Mouse (Mus musculus): ENCODE results near the gene Lpar3.
"Not testable (repeated sequence)": the region's sequence is repeated elsewhere in the genome, so short reads cannot be mapped to it uniquely, and the experiment has no call there.

The Lpar3 gene

DNA sequence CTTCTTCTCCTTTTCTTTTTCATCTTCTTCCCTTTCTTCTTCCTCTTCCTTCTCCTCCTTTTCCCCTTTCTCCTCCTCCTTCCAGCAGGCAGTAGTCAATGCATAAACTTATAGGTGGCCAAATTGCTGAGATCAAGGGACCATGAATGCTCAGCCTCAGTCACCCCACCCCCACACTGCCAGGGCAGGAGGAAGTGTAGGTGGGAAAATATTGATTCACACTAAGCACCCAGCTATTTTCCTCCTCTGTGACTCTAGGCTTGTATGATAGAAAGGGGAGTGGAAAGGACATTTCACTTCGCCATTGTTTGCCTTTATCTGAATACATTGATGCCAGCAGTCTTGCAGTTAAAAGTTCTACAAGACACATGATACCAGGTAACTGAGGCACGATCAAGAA is 13.3 kb upstream of the Lpar3 start:
- in situ Hi-C loops (cut with MboI, MseI), result no loop called here

DNA sequence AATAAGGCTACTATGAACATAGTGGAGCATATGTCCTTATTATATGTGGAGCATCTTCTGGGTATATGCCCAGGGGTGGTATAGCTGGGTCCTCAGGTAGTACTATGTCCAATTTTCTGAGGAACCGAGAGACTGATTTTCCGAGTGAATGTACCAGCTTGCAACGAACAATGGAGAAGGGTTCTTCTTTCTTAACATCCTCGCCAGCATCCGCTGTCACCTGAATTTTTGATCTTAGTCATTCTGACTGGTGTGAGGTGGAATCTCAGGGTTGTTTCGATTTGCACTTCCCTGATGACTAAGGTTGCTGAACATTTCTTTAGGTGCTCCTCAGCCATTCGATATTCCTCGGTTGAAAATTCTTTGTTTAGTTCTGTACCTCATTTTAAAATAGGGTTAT is 11.0 kb upstream of the Lpar3 start:
- in situ Hi-C loops (cut with MboI, MseI), result not testable (repeated sequence)

DNA sequence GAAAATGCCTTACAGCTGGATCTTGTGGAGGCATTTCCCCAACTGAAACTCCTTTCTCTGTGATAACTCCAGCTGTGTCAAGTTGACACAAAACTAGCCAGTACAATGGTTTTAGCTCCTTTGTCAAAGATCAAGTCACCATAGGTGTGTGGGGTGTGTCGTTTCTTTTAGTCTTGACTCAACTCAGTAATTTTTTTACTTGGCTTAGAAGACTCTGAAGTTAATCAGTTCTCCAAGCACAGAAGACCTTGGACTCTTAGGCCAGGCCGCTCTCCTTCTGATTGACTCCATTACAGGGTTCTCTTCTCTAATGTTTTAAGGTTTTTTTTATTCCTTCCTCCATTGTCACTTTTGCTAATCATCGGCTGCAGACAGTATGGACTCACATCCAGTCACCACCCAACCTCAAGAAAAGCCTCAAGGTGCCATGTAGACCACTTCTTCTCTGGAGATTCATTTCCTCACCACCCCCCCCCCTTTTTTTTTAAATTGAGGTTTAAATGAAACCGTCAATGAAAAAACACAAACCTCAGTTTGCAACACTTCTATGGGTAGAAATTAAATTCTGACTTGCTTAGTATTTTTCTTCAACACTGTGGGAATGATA is 9.5 kb upstream of the Lpar3 start:
- in situ Hi-C loops (cut with MboI, MseI), result no loop called here

DNA sequence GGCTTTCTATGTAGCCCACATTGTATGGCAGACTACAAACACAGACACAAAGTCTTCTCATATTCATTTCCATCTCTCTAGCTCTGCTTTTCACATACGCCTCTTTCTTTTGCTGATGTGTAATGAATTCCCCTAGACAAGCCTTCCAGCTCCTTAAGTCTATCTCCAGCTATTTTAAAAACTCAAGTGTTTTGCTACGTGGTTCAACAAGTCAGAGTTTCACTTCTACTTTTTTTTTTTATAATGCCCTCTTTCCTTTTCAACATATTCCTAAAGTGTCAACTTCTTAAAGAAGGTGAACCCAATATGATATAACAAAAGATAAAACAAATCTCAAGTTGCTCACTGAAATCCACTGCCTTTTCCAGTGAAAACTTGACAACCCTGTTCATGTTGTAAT is 8.8 kb upstream of the Lpar3 start:
- in situ Hi-C loops (cut with MboI, MseI), result no loop called here

DNA sequence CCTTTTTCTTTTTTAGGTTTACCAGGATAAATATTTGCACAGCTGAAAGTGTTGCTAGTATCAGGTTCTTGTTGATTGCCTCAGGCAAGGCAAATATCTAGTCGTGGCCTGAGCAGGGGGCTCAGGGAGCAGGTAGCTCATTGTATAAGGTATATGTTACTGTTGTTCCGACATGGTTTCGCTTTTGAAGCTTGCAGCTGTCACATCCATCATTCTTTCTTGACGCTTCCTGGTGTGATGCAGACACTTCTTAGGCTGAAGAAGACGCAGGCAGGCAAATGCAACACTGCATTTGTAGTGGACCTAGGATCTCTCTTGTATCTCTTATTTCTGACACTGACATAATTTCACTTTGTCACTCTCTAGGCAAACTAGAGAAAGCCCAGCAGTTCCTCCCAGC is 7.4 kb upstream of the Lpar3 start:
- in situ Hi-C loops (cut with MboI, MseI), result no loop called here

DNA sequence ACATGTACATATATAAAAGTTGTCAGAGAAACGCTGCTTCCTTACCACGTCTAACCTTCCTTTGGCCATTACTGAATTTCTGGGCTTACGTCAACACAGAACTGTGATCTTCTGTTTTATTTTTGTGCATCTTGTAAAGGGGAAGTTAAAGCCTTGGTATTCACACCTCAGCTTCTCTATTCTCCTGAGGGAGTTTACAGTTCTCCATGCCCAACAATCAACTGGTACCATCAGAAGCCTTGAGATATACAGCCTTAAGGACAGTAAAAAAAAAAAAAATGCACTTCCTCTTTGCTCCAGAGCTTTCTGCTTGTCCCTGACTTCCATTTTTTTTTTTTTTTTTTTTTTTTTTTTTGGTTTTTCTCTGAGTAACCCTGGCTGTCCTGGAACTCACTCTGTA is 4.2 kb upstream of the Lpar3 start:
- in situ Hi-C loops (cut with MboI, MseI), result no loop called here

DNA sequence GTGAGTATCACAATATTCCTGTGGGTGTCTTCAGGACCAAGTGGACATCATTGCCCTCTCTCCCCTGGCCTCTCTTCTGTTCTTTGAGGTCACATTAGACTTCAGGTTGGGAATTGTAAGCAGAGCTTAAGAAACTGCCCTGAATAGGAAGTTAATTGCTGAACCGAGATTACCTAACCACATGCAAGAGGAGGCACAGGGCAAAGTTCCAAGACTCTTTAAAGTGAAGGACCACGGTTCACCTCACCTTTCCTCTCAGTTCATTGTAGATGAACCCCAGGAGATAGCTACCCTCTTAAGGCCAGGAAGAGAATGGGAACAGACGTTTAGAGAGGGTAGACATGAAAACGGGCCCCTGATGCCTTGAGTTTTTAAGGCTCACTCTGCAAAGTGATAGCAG is 3.5 kb downstream of the Lpar3 start:
- in situ Hi-C loops (cut with MboI, MseI), result no loop called here

DNA sequence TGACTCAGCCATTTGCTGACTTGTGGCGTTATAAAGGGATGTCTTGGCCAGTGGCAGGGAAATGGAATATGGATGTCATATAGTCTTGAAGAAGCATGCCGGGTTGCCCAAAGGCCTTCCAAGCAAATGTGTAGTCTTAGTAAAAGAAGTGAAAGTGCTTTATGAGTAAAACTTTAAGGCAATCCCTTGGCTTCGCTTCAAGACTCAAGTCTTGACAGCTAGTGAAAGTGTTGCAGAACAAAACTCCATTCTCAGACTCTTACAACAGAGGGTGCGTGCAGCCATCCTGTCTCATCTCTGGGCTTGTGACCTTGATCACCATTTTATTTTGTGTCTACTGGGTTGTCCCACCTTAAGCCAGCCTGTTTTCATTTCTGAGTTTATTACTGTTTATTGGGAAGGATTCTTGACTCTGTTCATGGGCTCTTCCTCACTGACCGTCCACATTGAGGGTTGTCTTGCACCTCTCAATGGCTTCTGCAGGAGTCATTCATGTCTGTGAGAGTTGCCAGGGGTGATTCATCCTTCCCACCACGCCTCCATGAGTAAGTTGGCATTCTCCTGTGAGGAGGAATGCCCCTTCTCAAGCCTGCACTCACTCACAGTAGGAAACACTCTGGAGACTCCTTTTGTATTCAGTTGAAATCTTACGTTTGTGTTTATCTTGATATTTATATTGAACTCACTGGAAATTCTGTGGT is 4.4 kb downstream of the Lpar3 start:
- in situ Hi-C loops (cut with MboI, MseI), result no loop called here

DNA sequence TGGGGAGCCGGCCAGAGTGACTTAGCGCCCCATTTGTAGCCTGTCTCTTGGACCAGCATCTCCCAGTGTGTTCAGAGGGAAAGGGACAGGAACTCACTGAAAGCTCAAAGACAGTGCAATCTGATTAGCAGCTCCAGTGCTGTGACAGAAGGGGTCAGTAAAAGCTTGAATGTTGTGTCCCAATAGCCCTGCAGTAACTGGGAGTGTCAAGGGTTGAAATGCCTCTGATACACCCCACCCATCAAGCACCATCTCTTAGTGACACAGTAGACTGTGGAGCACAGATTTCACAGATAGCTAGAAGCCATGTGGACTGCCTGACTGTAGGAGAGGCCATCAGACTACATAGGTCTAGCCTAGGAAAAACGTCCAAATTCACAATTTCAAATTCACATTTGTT is 6.7 kb downstream of the Lpar3 start:
- in situ Hi-C loops (cut with MboI, MseI), result no loop called here

DNA sequence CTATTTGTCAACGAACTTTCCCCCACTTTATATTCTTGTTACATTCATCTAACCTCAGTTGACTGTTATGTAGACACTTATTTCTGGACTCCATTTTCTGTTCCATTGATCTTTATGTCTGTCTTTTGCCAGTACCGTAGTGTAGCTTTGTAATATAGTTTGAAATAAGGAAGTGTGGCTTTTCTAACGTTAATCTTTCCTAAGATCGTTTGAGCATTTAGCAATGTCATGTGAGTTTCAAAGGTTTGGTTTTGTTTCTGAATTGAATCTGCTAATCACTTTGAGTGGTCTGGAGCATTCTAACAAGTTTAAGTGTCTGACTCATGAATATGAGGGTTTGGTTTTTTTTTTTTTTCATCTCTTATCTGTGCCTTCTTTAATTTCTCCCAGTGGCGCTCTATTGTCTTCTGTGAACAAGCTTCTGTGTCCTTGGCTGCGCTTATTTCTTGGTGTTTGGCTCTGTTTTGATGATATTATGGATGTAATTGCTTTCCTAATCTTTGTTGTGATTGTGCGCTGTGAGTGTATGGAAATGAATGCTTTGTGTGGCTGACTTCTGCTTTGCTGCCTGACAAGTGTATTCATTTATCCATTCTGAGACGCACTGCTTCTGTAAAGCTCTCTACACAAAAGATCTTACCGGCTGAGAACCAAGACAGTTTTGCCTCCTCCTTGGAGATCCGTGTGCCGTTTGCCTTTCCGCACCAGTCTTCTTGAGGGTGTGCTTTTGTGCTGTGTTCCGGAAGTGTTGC is 8.0 kb downstream of the Lpar3 start:
- in situ Hi-C loops (cut with MboI, MseI), result no loop called here

DNA sequence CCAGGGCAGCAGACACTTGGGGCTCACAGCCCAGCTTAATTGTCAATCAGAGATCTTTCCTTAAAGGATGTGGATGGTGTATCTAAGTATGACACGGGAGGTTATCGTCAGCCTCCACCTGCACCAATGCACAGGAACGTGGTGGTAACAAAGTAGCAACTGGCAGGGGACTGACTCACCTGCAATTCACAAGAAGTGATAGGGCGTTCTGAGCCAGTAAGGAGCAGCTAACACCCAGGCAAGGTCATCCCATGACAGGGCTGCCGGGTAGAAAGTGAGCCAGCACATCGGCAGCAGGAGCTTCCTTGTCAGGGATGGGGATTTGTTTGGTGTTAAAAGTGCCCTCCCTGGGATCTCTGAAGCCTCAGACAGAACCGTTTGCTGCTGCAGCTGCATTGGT is 11.9 kb downstream of the Lpar3 start:
- in situ Hi-C loops (cut with MboI, MseI), result no loop called here

DNA sequence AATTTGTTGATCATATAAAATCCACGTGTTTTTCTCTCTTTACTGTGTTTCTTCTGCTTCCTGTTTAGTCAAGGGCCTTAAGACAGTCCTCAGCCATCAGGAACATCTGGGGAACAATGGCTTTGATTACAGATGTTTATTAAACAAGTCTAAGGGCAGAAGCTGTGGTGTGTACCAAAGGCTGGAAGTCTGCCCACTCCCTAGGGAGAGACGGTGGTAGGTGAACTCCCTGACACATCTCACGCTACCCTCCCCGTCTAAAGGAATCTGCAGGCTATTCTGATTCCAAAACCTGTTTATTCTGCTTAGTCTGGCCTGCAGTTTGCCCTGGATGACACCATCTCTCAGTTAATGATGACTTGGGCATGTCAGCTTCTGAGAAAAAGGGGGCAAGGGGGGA is 13.0 kb downstream of the Lpar3 start:
- in situ Hi-C loops (cut with MboI, MseI), result no loop called here

DNA sequence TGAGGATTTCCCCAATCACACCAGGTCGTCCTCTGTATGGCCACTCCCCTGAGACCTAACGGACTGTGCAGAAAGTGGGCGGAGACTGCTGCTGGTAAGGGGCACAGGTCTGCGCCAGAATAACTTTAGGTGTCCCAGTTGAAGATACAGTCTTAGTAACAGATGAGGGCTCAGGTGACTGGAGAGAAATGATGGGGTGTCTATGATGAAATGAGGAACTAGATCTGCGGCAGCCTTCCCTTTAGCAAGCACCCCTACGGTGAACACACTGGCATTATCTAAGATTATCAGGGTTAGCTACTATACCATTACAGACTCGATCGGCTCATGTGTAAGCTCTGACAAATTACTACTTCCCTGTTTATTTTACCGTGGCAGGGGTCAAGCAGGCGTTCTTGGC is 13.8 kb downstream of the Lpar3 start:
- in situ Hi-C loops (cut with MboI, MseI), result no loop called here

DNA sequence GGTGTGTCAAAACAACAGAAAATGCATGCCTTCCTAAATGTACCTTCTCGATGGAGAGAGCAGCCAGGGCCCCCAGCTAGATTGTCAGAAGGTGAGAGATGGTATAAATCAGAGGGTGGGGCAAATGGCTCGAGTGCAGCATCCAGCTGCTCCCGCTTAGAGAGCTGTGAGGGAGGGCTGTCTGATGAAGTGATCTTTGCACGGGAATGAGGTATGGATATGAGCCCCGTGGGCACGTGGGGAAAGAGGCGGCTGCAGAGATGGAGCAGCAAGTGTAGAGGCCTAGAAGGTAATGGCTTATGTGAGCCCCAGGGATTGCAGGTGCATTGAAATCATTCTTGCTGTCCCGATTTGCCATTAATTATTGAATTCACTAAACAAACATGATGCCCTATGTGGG is 15.5 kb downstream of the Lpar3 start:
- in situ Hi-C loops (cut with MboI, MseI), result no loop called here

DNA sequence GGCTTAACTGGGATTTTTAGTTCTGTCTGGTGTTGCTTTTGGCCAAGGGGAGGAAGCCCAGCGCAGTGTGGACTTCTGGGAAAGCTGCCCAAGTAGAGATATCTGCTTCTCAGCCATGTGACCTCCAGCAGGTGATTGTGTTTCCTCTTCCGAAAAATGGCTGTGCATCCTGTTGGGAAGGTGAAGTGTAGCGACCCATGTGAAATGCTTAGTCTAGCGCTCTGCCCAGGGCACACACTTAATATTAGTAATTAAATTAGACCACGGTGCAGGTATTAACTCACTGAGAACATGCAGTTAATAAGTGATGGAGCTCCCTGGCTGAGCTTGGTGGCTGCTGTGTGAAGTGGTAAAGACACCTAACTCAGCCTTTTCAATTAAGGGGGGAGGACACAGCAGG is 16.9 kb downstream of the Lpar3 start:
- in situ Hi-C loops (cut with MboI, MseI), result no loop called here

DNA sequence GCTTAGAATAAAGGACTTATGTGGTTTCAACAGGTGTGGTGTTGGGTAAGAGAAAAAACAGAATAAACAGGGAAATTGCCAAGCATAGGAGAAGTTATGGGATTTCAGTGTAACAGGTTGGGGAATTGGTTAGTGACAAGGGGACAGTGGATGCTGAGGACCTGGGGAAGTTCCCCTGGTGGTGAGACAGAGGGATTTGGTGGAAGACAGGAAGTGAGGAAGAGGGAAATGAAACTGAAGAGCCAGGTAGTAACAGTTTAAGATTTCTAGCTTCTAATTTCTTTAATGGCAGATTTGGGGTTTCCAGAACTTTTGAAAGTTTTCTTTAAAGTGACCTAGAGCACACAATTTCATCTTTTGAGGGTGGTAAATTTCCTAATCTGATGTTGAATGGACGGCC is 23.9 kb downstream of the Lpar3 start:
- in situ Hi-C loops (cut with MboI, MseI), result no loop called here

DNA sequence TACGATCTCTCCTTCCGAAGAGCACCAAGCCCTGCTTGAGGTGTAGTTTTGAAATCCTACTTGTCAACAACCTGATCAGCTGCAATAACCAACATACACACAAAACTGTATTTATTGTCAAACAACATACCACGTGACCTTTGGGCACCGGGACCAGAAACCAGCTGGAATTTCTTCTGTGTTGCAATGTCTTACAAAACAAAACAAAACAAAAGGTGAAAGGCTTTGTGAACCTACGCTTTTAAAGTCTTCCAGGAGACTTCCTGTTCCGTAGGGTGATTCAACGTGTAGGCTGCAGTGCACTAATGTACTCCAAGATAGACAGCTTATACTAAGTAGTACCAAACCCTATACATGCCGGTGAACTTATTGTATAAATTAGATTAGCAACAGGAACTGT is 25.8 kb downstream of the Lpar3 start:
- in situ Hi-C loops (cut with MboI, MseI), result no loop called here

DNA sequence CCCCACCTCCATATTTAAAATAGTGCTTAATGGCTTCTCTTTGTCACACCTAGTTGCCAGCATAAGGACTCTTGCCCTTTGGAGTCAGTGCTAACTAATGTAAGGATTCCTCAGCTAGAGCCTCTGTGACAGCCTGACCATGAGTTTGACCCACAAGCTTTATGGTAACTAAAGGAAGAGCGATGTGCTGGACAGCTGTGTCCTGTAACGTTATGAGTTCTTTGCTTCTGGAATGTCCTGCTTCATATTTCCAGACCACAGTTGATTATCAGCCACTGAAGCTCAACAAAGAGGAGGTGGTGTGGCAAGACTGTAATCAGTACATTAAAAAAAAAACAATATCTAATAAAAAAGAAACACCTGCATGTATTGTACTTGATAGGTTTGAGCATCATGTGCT is 26.2 kb downstream of the Lpar3 start:
- in situ Hi-C loops (cut with MboI, MseI), result no loop called here

DNA sequence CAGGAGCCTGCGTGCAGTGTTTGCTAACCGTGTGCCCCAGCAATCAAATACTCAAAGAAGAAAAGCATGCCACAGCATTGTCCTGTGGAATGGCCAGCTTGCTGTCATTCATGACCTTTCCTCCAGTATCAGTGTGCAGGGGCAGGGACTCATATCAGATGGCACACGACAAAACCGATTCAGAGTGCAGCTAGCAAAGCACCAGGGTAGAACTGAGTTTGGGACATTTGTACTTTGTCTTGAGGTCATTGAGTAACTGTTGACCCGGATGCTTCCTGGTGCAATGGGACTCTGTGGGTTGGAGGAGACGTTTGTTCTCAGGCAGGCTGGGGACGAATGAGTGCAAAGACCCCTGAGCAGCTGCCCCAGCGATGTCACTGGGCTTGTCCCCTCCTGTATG is 29.1 kb downstream of the Lpar3 start:
- in situ Hi-C loops (cut with MboI, MseI), result no loop called here

DNA sequence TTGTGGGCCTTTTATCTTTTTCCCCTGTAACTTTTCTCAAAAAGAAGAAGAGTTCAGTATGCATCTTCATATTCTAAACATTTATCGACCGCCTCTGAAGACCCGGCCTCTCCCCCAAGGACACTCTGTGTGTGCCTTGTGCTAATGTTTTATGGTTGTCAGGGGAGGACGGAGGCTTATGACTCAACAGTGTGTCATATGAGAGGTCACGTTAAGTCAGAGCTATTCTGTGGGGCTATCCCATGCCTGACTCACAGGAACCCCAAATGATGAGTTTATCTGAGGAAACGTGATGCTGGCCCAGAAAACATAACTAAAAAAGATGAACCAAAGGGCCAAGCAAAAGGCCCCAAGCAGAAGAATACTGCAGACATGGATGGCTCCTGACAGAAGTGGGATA is 31.0 kb downstream of the Lpar3 start:
- in situ Hi-C loops (cut with MboI, MseI), result no loop called here

DNA sequence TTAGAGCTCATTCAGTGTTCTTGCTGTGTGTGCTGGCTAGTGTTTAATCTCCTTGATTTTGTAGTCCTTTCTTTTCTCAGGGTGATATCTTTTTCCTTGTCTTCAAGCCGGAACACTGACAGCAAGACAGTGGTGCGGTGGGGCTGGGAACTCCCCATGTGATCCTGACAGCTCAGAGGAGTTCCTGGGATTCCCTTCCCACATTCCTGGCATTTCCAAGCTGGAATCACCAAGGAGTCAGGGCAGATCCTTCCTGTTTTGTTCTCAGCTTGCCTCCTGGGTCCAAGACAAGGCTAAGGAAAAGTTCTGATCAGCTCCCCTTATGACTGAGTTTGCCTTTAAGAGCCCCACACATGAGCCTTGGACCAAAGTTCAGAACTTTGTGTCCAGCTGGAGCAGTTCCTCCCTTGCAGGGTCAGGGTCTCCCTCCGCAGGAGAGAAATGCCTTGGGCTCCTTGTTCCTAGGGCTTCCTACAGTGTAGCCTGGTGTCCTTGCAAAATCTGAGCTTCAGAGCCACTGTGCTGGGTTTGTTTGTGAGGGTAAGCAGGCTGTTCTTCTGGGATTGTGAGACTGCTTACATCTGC is 33.1 kb downstream of the Lpar3 start:
- in situ Hi-C loops (cut with MboI, MseI), result no loop called here

DNA sequence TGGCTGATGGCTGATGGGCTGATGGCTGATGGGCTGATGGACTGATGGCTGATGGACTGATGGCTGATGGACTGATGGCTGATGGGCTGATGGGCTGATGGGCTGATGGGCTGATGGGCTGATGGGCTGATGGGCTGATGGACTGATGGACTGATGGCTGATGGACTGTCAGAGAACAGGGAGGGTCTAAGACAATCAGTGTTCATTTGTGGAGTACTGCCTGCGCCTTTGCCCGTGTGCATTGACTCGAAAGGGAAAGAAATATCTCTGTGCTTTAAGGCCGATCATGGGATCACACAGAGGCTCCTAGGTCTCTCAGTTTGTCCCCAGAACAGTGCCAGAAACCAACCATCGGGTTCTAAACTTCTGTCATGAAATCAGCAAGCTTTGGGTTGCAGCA is 34.4 kb downstream of the Lpar3 start:
- in situ Hi-C loops (cut with MboI, MseI), result no loop called here
